Mouse (Mus musculus) embryonic facial prominence, embryonic 12.5 days (tissue): ENCODE measurements around the gene Mad1l1. TPM values are rescaled to one million over a fixed set of nuclear protein-coding genes. Genes with fewer than 3 reads are reported as not detected.
A peak's percentile ranks its signal among the peaks of the same experiment; 100 is the strongest.

Experiments
- ATAC-seq: fragments of 200-750 bp; cut with Nextera tagmentation; 2 replicates; pipeline ENCODE4 v1.8.0; 2017; ENCODE audit not compliant: insufficient number of reproducible peaks, insufficient read depth, low FRiP score, low TSS enrichment
- H3K27ac ChIP-seq: fragments of 300-500 bp; sonication (generic); 2 replicates; pipeline ENCODE4 v1.5.1; 2016; ENCODE audit warnings: mild to moderate bottlenecking
- H3K27me3 ChIP-seq: fragments of 300-500 bp; sonication (generic); 2 replicates; pipeline ENCODE4 v1.6.1; 2016; ENCODE audit warnings: mild to moderate bottlenecking, moderate library complexity
- H3K36me3 ChIP-seq: fragments of 300-500 bp; sonication (generic); 2 replicates; pipeline ENCODE4 v1.6.1; 2016; ENCODE audit warnings: mild to moderate bottlenecking
- H3K4me1 ChIP-seq: fragments of 300-500 bp; sonication (generic); 2 replicates; pipeline ENCODE4 v1.6.1; 2016
- H3K4me2 ChIP-seq: fragments of 300-500 bp; sonication (generic); replicated peaks from 2 replicates; pipeline ENCODE4 v1.6.1; 2016; ENCODE audit warnings: mild to moderate bottlenecking, moderate library complexity
- H3K4me3 ChIP-seq: fragments of 300-500 bp; sonication (generic); 2 replicates; pipeline ENCODE4 v1.5.1; 2016; ENCODE audit warnings: mild to moderate bottlenecking
- H3K9ac ChIP-seq: fragments of 300-500 bp; sonication (generic); 2 replicates; pipeline ENCODE4 v1.6.1; 2016; ENCODE audit warnings: mild to moderate bottlenecking, moderate library complexity
- H3K9me3 ChIP-seq: fragments of 300-500 bp; sonication (generic); 2 replicates; pipeline ENCODE4 v1.6.1; 2016; ENCODE audit warnings: mild to moderate bottlenecking, moderate library complexity
- WGBS: fragments of 180-500 bp; shearing (Covaris S2); methylation state at CpG from one replicate; pipeline ENCODE4 v1.1.7; 2016; 5-methylcytosine and 5-hydroxymethylcytosine counted together
- polyA plus RNA-seq: library from polyadenylated mRNA; unstranded; fragments of >200 nt; fragmentation: Nextera tagmentation; extraction: Ambion mirVana; gene quantifications from 2 replicates; pipeline ENCODE4 v1.2.1, GENCODE M21; 2016

Mad1l1 gene
- polyA plus RNA-seq, 1 experiment from 2014 or later, result 56.3 TPM

DNA sequence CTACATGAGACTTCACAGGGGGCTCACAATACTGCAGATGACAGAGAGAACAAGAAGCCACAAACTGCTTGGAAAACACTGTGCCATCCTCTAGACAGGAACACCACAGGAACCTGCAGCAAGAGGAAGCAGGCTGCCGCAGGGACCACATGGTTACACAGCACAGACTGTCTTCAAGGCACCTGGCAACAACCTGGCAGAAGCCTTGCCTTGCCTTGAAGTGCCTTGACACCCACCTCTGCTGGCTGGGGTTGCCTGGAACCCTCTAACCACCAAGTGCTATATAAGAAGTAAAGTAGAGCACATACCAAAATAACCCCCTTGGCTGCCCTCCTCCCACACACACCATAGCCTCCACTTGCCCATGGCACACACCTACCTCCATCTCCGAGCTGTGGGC is 177.8 kb downstream of the Mad1l1 start:
- no peaks in the 10 kb centered on the region for H3K4me1 ChIP-seq
- no peak overlapping the region for H3K4me2 ChIP-seq
- H3K9ac ChIP-seq, result no peak overlapping the region
- H3K27me3 ChIP-seq, result no peaks in the 10 kb centered on the region
- 94% methylated on average over 2 of the region's 2 CpGs for WGBS
- no peaks in the 10 kb centered on the region for H3K36me3 ChIP-seq
- no peaks in the 10 kb centered on the region for H3K9me3 ChIP-seq
- no peak for ATAC-seq
- H3K27ac ChIP-seq, result no peak overlapping the region
- H3K4me3 ChIP-seq, result no peak overlapping the region

DNA sequence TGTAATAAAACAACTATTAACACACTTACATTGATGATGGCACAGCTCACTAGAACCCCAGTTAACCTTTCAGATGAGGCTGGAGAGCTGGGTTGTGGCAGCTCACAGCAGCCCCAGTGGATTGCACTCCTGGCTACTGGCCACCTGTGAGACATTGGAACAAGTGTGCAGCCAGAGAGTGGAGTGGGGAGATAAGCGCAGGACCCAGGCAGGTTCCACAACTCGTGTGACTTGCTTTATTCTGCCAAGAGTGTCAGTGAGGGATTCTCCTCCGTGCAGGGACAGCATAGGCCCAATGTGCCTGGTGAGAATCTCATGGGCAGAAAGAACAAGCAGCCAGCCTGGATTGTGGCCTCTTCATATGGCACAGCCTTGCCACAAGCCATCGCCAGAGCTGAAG is 180.0 kb downstream of the Mad1l1 start:
- Histone ChIP-seq H3K9ac (no peak overlapping the region), H3K4me3 (no peak overlapping the region), H3K4me1 (no peaks in the 10 kb centered on the region), H3K9me3 (no peaks in the 10 kb centered on the region), H3K27me3 (no peaks in the 10 kb centered on the region), H3K4me2 (no peak overlapping the region), H3K36me3 (no peaks in the 10 kb centered on the region), H3K27ac (no peak overlapping the region)
- 83% methylated on average over 4 of the region's 4 CpGs for WGBS
- no peak for ATAC-seq

DNA sequence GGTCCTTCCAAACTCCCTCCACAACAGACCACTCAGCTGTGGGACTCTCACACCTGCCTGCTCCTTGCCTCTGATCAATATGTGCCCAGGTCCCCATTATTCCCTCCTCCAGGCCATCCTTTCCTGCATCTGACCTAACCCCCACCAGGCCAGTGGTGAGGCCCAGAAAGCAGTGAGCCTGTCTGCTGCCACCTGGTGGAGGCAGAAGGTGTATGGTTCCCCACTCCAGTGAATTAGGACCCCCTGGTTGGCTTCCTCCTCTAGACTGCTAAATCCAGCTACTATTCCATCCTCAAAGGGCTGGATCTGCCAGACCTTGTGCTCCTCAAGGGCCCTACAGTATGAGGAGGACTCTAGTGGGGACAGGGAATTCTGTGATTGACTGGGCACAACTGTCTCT is 181.1 kb downstream of the Mad1l1 start:
- H3K27me3 ChIP-seq, result no peaks in the 10 kb centered on the region
- H3K4me2 ChIP-seq, result no peak overlapping the region
- no peaks in the 10 kb centered on the region for H3K9me3 ChIP-seq
- no peaks in the 10 kb centered on the region for H3K4me1 ChIP-seq
- H3K4me3 ChIP-seq, result no peak overlapping the region
- H3K36me3 ChIP-seq, result no peaks in the 10 kb centered on the region
- no peak for ATAC-seq
- no peak overlapping the region for H3K27ac ChIP-seq
- no peak overlapping the region for H3K9ac ChIP-seq

DNA sequence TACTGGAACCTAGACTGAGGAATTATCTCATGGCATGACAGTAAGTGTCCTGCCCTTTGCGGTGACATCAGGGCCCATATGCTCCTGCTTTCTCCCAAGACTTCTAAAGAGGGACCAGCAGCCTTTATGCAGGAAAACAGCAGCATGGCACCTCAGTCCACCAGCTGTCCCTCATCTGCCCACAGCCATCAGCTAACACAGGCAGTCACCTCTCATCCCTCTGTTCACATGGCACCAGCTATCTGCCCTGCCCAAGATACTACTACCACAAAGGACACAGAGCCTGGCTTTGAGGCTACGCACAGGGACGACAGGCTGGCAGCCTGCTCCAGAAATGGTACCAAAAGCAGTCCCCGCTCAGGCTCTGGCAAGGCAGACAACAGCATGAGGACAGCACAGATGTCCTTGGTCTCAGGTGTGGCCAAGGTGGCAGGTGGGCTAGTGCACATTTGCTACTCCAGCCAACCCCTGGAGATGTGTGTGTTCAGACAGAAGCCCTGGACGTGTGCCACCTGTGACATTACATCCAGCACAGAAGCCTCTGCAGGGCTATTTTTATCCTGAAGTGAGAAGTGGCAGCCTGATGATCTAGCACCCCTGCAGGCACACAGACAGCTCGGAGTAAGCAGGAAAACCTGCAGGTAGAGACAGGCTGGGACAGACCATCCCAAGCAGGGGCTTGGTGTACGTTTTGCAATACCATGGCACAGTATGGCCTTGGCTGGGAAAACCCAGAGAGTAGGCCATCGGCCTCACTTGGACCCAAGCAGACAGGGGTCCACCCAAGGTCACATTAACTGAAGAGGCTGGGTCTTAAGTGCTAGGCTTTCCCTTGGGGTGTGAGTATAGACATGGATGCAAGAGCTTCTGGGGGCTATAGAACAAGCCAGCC is 185.4 kb downstream of the Mad1l1 start:
- Histone ChIP-seq H3K36me3 (no peaks in the 10 kb centered on the region), H3K4me2 (no peak overlapping the region), H3K27ac (no peak overlapping the region), H3K4me1 (no peaks in the 10 kb centered on the region), H3K27me3 (no peaks in the 10 kb centered on the region), H3K9me3 (no peaks in the 10 kb centered on the region), H3K4me3 (no peak overlapping the region), H3K9ac (no peak overlapping the region)
- 88% methylated on average over 8 of the region's 8 CpGs for WGBS
- no peak for ATAC-seq

DNA sequence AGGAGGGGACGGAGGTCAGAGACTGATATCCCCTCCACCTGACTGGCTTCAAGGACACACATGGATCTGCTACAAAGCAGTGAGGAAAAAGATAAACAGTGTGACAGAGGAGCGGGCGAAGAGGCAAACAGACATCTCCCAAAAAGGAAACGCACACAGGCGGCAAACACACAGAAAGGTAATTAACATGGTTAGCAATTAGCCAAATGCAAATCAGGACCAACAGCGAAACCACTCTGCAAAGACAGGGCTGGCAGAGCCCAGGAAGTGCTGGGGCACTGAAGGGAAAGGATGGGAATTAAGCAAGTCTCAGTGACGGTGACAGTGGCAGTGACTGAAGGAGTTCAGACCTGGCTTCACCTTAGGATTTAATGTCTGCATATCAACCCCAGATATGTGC is 187.3 kb downstream of the Mad1l1 start:
- Histone ChIP-seq H3K27ac (no peak overlapping the region), H3K9ac (no peak overlapping the region), H3K9me3 (no peaks in the 10 kb centered on the region), H3K27me3 (no peaks in the 10 kb centered on the region), H3K4me2 (no peak overlapping the region), H3K4me3 (no peak overlapping the region), H3K4me1 (peaks cover 6% of the 10 kb centered on the region), H3K36me3 (no peaks in the 10 kb centered on the region)
- WGBS, result 89% methylated on average over 7 of the region's 7 CpGs
- no peak for ATAC-seq

DNA sequence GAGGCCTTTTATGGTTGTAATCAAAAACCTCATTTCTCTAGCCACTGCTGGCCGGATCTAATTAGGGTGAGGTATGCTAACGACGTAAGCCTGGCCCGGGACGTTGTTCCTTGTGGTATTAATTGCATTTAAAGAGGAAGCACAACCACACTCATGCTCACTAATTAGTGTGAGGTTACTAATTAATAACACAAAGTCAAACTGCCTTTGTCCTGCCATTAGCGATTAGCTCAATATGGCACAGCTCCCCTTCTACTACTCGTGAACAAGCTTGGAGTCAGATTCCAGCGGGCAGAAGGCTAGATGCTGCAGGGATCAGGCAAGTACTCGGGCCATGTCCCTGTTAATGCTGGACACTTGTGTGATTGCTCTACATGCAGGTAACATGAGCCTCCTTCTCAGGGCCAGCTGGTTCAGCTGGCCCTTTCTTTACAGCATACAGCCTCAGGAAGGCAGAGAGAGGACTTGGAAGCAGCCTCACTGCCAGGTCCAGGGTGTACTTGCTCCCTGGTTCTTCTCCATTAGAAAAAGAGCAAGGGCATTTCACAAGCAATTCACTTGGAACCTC is 192.9 kb downstream of the Mad1l1 start:
- H3K9ac ChIP-seq, result no peak overlapping the region
- H3K27me3 ChIP-seq, result no peaks in the 10 kb centered on the region
- peaks cover 20% of the 10 kb centered on the region for H3K4me1 ChIP-seq
- ATAC-seq, result peak; percentile 74
- no peaks in the 10 kb centered on the region for H3K36me3 ChIP-seq
- peak overlapping the region; percentile 61 for H3K27ac ChIP-seq
- 24% methylated on average over 9 of the region's 9 CpGs for WGBS
- no peak overlapping the region for H3K4me3 ChIP-seq
- H3K4me2 ChIP-seq, result 0 out of 2 replicates have a peak overlapping the region, but pooled peaks have one; percentile 1
- no peaks in the 10 kb centered on the region for H3K9me3 ChIP-seq

DNA sequence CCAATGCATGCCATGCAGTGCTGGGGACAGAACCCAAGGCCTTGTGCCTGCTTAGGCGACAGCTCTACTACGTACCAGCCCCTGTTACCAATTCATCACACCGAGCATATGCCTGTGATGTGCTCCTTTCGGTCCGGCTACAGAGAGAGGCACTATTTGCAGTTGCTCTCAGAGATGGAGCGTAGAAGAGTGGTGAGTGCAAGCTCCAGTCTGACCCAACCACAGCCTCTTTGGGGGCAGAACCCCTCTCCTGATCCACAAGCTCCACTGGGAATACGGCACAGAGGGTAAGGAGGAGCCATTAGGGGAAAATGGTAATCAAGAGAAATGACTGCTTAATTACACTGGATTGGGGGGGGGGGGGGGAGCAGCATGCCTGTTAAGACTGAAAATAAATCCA is 193.4 kb downstream of the Mad1l1 start:
- no peak for ATAC-seq
- H3K36me3 ChIP-seq, result no peaks in the 10 kb centered on the region
- H3K27ac ChIP-seq, result peak overlapping the region; percentile 50; the same call in 1 of the 2 replicates
- 71% methylated on average over 7 of the region's 7 CpGs for WGBS
- no peaks in the 10 kb centered on the region for H3K9me3 ChIP-seq
- H3K4me3 ChIP-seq, result no peak overlapping the region
- H3K9ac ChIP-seq, result no peak overlapping the region
- H3K4me1 ChIP-seq, result peaks cover 20% of the 10 kb centered on the region
- no peak overlapping the region for H3K4me2 ChIP-seq
- H3K27me3 ChIP-seq, result no peaks in the 10 kb centered on the region

DNA sequence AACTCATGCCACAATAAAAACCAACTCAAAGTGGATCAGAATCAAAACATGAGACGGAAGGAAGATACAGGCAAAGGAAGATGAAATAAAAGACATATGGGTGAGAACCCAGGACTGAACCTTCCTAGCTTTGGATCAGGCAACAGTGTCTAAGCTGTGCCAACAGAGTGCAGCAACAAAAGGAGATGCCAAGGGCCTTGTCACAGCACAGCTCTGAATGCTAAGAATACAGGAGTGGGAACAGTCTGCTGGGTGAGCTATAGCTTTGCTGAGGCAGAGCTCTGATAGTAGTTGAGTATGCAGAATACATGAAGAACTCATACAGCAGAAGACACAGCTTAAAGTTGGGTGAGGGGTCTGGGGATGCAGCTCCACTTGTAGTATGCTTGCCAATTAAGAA is 196.7 kb downstream of the Mad1l1 start:
- H3K4me3 ChIP-seq, result no peak overlapping the region
- H3K4me2 ChIP-seq, result no peak overlapping the region
- no peak overlapping the region for H3K27ac ChIP-seq
- H3K36me3 ChIP-seq, result no peaks in the 10 kb centered on the region
- WGBS, result 82% methylated on average over 1 of the region's 1 CpGs
- no peaks in the 10 kb centered on the region for H3K9me3 ChIP-seq
- H3K27me3 ChIP-seq, result no peaks in the 10 kb centered on the region
- no peak for ATAC-seq
- no peak overlapping the region for H3K9ac ChIP-seq
- H3K4me1 ChIP-seq, result peaks cover 32% of the 10 kb centered on the region

DNA sequence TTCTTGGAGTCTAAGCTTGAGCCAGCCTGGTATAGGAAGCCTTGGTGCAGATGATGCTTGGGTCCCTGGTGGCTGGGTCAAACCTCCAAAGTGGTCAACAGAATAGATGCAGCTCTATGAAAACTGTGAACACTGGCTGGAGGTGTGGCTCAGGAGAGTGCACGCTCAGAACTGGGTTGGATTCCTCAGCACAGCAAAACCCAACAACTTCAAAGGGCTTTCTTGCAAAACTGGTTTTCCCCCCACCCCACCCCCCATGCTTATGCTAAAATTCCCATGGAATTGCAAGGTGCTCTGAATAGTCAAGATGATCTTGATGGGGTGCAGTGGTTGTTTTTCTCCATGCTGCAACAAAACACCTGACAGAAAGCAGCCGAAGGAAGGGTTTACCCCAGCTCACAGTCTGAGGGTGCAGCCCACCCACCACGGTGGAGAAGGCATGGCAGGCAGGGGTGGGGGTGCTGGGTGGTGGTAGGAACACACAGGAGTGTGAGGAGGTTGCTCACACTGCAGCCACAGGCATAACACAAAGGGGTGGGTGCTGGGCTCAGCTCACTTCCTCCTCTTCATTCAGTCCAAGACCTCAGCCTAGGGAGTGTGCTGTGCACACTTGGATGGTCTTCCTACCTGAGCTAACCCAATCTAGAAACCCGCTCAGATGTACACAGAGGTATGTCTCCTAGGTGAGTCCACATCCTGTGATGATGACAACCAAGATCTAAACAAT is 197.5 kb downstream of the Mad1l1 start:
- H3K27ac ChIP-seq, result 0 out of 2 replicates have a peak overlapping the region, but pooled peaks have one; percentile 41
- WGBS, result 64% methylated on average over 4 of the region's 4 CpGs
- H3K9me3 ChIP-seq, result no peaks in the 10 kb centered on the region
- no peaks in the 10 kb centered on the region for H3K36me3 ChIP-seq
- H3K4me3 ChIP-seq, result no peak overlapping the region
- peaks cover 24% of the 10 kb centered on the region for H3K4me1 ChIP-seq
- no peaks in the 10 kb centered on the region for H3K27me3 ChIP-seq
- no peak for ATAC-seq
- no peak overlapping the region for H3K4me2 ChIP-seq
- no peak overlapping the region for H3K9ac ChIP-seq

DNA sequence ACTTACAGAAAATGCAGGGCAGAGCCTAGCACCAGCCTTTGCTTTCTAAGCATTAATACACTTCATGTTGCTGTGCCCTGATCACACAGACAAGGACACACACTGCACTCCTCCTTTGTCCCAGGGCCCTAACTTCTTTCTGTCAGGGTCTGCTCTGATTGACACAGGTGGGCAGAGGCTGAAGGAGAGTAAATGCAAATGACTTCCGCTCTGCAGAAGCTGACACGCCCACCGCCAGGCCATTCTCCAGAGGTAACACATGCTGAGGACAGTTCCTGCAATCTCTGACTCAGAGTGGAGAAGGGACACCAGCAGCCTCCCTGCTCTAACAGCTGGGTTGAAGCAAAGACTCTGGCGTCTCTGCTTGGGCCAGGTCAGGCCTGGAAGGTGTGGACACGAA is 198.2 kb downstream of the Mad1l1 start:
- Histone ChIP-seq H3K27me3 (no peaks in the 10 kb centered on the region), H3K4me2 (no peak overlapping the region), H3K4me1 (peaks cover 18% of the 10 kb centered on the region; the same call in 1 of the 2 replicates), H3K9me3 (no peaks in the 10 kb centered on the region), H3K4me3 (no peak overlapping the region), H3K36me3 (no peaks in the 10 kb centered on the region), H3K9ac (no peak overlapping the region), H3K27ac (0 out of 2 replicates have a peak overlapping the region, but pooled peaks have one; percentile 41)
- WGBS, result 47% methylated on average over 5 of the region's 5 CpGs
- ATAC-seq, result no peak

DNA sequence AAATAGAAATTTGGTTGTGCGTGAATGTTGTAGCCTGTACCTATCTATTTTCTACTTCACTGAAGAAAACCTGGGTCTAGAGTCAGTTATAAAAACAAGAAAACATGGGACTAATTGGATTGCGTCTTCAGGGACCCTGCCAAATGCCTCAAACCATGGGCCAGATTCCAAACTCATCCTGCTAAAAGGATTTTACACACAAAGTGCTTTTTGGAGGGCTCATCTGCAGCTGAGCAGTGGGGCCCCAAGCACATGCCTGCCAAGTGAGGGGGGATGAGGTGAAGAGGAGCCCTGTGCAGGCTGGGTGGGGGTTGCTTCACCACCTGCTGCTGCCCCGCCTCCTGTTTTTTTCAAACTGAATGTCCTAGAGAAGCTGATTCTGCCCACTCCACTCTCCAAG is 199.4 kb downstream of the Mad1l1 start:
- no peak overlapping the region for H3K9ac ChIP-seq
- no peak overlapping the region for H3K4me3 ChIP-seq
- H3K27ac ChIP-seq, result peak overlapping the region; percentile 11; the same call in 1 of the 2 replicates
- H3K9me3 ChIP-seq, result no peaks in the 10 kb centered on the region
- ATAC-seq, result 0 out of 2 replicates have a peak, but pooled peaks have one; percentile 52
- peaks cover 12% of the 10 kb centered on the region; the same call in 1 of the 2 replicates for H3K4me1 ChIP-seq
- peaks cover 2% of the 10 kb centered on the region; the same call in 1 of the 2 replicates for H3K36me3 ChIP-seq
- no peaks in the 10 kb centered on the region for H3K27me3 ChIP-seq
- 82% methylated on average over 3 of the region's 3 CpGs for WGBS
- no peak overlapping the region for H3K4me2 ChIP-seq
